Mouse (Mus musculus) adrenal gland, postnatal 25 days (tissue): ENCODE measurements around the gene Ltbp3. TPM values are rescaled to one million over a fixed set of nuclear protein-coding genes. Genes with fewer than 3 reads are reported as not detected.
A peak's percentile ranks its signal among the peaks of the same experiment; 100 is the strongest.

Experiments used
- DNase-seq: peaks from one replicate; pipeline ENCODE4 v3.0.0; 2021; ENCODE audit warnings: mixed read lengths
- long read RNA-seq: library from polyadenylated mRNA; stranded (forward); transcript quantifications from one replicate; pipeline ENCODE4 v2.0.0, GENCODE M21; 2021
- total RNA-seq: library from RNA; stranded (reverse); gene quantifications from 2 replicates; pipeline ENCODE4 v1.2.3, GENCODE M21; 2021

Gene Ltbp3
- 275 and 334 TPM in 2 replicates for total RNA-seq
- long read RNA-seq, partial matches to known transcripts = 129 of 149 reads
- long read RNA-seq, other reads (novel, unspliced or antisense) = 15 of 149 reads

DNA sequence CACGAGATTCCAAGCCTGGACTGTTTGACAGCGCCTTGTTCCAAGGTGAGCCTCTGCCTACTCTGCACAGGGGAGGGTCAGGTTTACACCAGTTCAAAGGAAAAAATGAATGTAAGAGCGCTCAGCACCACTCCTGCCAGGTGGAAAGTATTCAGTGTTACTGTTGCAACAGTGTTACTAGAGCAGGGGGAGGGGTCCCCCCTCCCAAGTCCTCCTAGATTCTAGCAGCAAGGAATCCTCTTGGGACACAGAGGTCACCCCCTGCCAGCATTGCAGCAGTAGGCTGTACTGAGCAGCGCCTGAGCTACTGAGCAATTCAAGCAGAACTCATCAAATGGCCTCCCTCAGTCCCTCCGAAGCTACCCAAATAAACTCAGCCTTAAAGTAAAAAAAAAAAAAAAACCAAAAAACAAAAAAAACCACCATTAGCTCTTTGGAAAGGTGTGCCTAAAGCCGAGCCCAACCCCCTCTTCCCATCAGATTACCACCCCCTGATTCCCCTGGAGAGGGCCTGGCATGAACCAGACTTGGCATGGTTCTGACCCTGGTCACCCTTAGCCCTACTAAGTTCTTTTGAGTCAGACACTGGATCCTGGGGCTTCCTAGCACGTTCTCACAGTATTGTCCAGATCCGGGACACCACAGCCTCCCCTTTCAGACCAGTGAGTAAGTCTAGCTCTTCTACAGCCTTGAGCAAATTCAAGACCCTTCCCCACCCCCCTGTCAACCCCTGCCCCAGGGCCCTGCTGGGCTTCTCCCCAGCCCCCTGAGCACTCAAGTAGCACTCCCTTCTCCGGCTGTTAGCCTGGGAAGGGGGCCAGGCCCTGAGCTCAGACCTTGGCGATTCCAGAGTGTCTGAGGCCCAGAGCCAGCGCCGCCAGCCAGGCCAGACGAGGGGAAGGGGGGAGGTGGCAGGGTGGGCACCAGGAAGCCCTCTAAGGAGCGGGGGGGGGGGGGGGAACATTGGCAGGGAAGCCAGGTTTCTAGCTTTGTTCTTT lies at the start of gene Ltbp3:
TSS of gene Ltbp3 (plus strand) at position 585 of the 998 bp plus-strand sequence.
- DNase-seq = peak; percentile 78

DNA sequence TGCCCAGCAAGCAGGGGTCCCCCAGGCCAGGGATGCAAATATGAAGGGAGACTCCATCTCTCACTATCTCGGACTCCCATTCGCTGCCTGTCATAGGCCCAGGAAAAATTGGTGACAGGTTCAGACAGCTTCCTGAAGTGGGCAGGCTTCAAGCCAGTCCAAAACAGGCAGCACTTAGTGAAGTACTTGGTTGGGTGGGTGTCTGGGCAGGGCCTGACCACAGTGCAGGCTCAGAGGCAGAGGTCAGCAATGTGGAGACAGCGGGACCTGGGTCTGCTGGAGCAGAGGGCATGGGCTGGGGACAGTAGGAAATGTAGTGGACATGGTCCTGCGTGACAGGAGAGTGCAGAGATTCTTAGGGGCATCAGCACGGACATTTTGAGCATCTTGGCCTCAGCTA lies 49.1 kb upstream of the Ltbp3 start:
- no peak for DNase-seq

DNA sequence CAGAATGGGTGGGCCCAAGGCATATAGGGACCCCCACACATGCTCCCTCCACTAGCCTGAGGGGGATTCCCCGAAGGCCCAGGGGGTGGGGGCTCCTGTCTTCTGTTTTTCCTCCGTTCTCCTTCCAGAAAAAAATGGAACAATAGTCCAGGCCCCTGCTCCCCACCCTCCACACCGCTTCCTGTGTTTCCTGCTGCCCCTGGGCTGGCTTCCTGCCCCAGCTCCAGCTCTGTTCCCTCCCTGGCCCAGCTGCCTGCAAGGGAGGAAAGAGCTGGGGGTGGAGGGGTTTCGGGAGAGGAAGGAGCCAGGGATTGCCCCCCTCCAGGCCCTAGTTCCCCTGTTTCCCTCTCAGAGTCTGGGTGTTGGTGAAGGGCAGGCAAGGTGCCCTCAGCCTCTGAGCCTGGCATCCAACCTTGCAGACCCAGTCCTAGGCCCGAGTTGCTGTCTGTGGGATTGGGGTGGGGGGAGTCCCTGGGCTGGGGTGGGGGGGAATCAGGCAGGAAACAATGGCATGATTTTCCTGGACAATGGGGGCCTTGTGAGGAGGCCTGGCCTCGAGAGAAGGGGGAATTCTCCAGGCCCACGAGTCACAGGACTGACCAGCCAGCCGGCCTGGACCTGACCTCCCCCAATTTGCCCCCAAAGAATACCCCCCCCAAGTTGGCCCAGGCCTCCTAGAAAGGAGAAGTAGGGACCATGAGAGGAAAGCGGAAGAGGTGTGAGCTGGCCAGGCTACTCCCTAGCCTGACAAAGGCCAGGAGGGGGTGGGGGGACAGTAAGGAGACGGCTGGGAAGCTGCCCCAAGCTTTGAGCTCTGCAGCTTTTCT lies 48.4 kb upstream of the Ltbp3 start:
- peak; percentile 46 for DNase-seq

DNA sequence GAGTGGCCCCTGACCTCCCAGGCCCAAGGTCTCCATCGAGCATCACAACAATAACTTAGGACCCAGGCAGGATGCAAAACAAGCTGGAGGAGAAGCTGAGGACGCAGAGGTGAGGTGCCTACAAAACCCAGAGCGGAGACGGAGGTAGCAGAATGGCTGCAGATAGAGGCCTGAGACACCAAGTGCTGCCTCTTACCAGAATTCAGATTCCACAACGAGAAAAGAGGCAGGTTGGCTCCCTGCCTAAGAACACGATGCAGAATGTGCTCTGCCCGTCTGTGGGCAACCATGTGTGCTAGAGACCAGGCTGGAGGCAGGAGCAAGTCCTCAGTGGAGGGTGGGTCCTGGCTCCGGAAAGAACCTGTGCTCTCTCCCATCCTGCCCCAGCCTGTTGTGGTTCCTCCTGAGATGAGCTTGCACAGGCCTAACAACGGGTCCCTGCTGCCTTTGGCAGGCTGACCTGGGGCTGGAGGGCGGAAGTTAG lies 47.7 kb upstream of the Ltbp3 start:
- DNase-seq = no peak

DNA sequence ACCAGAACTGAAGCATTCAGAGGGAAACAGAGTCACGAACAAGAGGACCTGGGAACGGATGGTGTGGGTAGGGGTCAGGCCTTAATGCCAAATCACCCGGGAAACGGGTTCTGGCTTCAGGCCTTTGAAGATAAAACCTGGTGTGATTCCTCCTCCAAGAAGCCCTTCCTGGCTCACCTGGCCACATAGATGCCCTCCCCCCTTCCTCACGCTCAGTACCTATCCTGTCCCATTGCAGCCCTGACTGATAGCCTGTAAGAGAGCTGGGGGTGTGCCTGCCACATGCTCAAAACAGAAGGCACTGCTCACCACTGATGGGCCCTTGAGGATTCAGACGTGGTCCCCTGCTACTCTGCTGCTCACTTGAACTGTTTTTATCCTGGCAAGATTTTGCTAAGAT lies 46.9 kb upstream of the Ltbp3 start:
- DNase-seq = no peak

DNA sequence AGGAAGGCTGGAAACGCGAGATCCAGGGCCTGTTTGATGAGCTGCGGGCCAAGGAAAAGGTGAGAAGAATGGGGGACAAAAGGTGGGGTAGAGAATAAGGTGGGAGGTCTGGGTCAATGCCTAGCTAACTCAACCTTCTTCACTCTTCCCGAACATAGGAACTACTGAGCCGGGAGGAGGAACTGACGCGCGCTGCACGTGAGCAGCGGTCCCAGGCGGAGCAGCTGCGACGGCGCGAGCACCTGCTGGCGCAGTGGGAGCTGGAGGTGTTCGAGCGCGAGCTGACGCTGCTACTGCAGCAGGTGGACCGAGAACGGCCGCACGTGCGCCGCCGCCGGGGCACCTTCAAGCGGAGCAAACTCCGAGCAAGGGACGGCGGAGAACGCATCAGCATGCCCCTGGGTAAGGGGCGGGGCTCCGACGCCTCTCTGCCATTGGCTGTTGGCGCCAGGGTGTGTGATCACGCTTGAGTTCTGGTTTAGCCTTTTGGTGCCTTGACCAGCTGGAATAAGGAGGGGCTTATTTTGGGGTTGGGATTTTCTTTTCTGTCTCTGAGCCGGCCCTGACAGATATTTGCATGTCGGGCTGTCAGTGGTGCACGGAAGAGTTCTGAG lies 44.7 kb upstream of the Ltbp3 start:
- no peak for DNase-seq

DNA sequence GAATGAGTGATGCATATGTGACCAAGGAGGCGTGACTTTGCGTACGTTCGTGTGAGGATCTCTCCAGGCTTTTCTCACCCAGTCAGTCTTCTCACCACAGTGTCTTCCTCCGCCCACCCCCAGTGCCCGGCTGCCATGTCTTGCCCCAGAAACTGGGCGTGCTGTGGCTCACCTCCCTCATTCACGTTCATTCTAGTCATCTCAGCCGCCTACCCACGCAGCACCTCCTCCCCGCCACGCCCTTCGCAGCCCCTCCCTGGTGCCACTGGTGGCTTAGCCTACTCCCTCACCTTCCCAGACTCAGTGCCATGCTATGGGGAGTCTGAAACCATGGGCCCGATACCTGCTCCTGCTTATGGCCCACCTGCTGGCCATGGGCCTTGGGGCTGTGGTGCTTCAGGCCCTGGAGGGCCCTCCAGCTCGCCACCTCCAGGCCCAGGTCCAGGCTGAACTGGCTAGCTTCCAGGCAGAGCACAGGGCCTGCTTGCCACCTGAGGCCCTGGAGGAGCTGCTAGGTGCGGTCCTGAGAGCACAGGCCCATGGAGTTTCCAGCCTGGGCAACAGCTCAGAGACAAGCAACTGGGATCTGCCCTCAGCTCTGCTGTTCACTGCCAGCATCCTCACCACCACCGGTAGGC lies 36.4 kb upstream of the Ltbp3 start, which contains the start of gene Kcnk7:
TSS of gene Kcnk7 (plus strand) at position 205 of the 638 bp plus-strand sequence.
- DNase-seq = no peak

DNA sequence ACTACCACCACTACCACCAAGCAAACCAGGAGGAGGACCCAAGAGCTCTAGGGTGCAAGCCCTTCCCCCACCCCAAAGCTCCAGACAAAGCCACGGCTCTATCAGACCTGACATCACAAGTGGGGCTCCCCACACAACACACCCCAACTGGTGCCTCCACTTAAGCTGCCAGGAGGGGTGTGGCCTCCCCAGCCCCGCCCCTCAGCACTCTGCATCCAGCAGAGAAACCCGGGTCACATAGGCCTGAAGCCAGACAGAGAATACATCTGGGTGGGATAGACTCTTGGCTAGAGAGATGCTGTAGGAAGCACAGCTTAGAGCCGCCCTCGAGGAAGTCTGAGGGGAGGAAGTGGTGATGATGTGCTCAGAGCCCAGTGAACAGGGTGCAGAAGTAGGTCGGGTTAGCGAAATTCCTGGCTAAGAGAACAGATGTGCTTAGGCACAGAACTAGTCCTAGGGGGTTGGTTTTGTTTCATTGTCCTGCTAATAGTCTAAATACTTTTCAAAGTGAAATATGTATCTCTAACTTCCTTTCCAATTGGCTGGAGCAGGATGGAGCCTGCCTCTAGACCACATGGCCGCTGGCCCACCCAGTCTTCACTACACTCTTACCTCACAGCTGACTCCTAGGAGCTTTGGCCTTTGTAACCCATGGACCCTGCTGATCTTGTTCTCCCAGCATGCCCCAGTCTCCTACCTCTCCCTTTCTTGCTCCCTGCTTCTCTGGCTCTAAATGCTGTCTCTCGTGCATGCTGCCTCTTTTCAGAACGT lies 35.7 kb upstream of the Ltbp3 start:
- no peak for DNase-seq

DNA sequence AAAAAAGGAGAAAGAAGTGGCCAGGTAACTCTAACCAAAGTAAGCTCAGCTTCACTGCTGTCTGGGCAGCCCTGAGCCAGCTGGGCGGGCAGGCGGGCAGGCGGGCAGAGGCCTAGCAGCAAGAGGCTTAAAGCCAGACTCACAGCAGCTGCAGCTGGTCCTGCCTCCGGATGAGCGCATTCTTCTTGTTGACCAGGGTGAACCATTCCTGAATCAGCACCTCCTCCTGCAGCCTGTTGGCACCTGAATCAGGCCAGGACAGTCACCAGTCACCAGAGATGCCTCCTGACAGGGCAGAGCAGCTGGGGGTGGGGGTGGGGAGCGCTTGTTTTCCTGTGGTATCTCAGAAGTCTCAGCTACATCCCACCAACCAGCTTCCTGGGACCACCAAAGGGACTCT lies 30.6 kb upstream of the Ltbp3 start:
- DNase-seq = no peak

DNA sequence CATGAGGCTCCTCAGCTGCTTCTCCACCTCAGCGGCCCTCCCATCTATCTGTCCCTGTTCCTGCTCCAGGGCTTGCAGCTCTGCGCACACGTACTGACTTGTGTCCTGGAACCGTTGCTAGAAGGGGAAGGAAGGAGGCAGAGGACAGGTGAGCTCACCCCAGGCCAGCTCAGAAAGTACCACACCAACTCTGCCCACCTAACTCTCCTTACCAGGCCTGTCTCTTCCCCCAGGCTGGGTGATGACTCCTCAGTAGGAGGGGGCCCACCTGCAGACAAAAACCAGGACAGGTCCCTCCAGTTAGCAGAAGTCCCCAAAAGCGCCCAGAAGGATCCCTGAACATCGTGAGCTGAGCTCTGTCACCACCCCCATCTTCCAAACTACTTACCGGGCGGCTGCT lies 30.1 kb upstream of the Ltbp3 start:
- no peak for DNase-seq

DNA sequence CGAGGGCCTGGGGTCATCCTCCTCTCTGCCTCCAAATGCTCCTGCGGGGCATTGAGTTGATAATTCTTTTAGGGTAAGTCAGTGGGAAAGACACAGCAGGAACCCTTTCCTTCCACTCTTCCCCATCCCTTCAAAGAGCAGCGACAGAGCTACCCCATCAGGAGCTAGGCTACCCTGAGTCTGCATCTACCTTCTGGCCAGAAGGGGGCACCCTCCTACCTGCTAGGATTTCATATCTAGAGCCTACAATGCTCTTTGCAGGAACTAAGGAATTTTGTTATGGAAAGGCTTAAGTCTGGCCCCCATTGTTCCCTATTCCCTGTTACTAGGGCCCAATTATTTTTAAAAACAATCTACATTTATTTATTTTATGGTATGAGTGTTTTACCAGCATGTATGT lies 29.5 kb upstream of the Ltbp3 start:
- DNase-seq = peak; percentile 73

DNA sequence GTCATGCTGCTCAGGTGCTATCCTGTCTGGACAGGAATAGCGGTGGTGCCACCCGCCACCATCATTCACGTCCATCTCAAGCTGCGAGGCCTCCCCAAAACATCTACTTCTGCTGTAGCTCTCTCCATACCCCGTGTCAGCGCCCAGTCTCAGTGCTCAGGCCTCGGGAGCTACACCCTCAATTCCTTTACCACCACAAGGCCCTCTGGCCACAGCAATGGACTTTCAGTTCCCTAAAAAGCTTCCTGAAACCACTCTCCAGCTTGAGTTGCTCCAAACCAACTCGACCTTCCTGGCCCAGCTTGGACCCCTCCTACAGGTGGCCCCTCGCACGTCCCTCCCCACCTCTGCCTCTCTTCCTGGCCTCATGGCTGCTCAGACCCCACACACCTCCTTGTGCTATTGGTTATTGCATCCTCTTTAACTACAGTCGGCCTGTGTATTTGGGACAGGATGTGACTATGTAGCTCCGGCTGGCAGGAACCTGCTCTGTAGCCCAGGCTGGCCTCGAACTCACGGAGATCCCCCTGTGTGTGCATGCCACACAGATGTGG lies 28.7 kb upstream of the Ltbp3 start:
- no peak for DNase-seq

DNA sequence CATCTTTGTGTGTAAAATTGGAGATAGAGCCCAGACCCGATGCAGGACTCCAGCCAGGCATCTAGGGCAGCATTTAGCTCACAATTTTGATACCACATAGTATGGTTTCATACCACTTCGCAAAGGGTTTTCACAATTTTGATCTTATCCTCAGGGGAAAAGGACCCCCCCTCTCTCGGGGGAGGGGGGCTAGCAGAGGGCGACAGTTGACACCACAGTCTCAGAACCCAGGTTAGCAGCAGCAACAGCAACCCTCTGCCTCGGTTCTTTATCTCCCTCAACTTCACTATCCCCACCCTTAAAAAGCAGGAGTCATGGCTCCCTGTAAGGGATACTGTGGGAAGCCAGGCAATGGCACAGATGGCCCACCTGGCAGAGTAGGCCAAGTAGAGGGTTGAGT lies 27.4 kb upstream of the Ltbp3 start:
- no peak for DNase-seq

DNA sequence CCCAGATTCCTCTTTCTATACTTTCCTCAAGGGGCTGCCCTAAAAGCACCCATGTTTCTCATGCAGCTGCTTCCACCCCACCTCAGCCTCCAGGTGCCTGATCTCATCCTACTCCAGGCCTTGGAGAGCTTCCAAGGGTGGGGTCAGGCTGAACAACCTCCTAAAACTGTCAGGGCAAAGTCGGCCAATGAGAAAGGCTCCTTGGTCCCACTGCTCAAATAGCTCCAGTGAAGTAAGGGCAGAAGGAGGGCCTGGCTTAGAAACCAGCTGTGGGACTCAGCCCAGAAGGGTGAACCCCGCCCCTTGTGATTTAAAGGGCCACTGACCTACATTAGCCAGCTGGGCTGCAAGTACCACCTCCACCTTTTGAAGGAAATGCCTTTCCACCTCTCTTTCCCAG lies 27.0 kb upstream of the Ltbp3 start:
- peak; percentile 49 for DNase-seq

DNA sequence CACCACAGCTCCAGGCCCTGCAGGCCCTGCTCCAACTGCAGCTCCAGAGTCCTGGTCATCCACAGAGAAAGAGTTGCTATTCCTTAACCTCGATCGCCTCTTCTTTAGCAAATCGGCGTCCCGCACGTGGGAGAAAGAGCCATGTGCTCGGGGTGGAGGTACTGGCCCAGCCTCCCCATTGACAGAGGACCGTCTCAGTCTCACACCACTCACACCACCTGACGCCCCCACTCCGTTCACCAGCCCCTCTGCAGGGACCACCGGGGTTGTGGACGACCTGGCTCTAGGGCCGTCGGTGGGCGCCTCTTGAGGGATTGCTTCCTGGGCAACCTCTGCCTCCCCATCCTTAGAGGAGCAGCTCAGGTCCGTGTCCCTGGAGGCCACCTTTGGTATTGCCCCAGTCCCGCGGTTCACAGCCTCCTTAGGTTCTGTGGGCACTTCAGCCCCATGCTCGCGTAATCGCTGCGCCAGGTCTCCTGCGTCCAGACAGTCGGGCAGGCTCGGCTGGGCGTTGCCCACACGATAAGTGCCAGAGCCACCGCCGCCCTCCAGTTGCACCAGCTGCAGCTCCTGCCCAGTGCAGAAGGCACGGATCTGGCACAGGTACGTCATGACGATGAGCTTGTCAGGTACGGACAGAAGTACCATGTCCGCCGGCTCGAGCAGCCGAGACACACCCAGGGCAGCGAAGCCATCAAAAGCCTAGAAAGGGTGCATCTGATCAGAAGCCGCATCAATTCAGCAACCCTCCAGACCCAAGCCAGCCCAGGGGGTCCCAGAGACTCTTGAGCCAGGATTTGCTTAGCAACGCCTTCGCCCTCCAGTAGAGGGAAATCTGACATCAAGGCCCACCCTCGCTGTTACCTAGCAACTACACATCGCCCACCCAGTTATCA lies 24.7 kb upstream of the Ltbp3 start:
- no peak for DNase-seq

DNA sequence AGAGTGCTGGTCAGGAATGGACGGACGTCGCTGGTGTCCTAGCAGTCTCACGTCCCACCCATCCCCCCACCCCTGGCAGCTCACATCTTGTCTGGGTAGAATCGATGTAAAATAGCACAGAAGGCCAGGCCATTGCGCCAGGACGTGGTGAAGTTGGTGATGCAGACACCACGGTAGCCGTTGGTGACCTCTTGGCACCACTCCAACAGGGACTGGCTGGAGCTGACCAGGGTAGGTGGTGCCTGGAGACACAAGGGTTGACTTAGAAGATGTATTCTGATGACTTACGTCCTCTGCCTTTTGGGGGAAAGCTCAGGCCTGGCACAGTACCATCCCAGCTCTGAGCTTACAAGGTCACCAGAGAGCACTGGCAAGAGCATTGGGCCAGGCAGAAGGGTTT lies 23.7 kb upstream of the Ltbp3 start:
- DNase-seq = no peak

DNA sequence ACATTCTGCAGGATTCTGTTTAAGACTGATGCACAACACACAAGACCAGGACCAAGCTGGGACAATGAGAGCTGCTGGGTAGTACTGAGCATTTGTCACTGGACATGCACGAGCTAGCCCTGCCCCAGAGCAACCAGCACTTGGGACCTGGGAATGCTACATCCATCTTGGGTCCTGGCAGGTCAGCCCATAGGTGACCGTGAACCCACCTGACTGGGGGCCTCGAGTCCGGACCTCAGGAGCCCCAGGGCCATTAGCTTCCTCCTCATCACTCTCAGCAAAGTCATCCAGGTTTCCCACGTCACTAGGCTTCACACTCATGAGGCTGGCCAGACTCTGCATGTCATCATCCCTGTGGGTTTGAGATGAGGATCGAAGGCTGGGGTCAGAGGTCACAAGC lies 19.5 kb upstream of the Ltbp3 start:
- no peak for DNase-seq

DNA sequence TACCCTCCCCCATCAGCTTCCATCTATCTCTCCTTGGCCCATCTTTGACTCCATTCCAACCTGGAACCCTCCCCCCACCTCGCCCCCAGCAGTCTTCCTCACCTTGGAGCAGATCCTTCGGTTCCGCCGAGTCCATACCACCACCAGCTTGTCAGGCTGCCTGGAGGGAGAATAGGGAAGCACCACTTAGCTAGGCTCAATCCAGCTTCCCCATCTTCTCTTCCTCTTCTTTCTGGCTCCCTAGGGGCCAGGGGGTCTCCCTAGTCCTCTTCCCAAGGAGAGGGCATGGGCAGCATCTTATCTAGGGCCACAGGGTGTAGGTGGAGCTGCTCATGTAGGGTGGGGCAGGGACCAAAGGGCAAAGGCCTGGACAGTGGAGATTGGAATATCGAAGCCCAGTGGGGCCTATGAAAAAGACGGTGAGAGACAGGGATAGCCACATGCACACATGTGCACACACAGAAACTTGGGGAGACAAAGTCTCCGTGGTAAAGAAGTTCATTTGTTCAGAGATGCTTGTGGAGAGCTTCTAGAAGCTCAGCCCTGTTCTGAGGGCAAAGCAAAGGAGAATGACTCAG lies 17.8 kb upstream of the Ltbp3 start:
- no peak for DNase-seq

DNA sequence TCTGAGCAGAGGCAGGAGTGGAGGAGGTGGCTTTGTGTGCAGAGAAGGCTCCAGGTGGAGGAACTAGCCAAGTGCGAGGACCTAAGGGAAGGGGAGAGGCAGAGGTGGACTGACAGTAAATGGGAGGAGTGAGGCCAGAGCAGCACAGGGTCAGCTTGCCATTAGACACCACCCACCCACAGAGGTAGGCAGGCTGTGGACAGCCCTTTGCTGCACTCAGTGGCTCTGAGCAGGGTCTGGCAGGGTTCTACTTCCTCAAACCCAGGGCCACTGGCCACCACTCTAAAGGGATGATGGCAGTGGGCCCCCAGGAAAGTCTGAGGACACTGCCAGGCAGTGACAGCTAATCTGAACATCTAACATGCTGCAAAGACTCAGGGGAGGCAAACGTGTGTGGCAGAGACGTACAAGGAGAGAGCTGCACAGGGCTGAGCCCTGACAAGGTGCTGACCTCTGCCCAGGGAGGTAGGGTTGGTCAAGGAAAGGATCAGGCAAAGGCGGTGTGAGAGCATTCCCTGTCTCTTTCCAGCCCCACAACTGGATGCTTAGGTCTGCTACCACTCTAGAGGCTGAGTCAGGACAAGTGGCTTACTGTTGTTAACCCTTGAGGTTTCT lies 16.7 kb upstream of the Ltbp3 start:
- no peak for DNase-seq
